Mouse (Mus musculus): ENCODE measurements around the gene Ildr1.

Ildr1 gene

DNA sequence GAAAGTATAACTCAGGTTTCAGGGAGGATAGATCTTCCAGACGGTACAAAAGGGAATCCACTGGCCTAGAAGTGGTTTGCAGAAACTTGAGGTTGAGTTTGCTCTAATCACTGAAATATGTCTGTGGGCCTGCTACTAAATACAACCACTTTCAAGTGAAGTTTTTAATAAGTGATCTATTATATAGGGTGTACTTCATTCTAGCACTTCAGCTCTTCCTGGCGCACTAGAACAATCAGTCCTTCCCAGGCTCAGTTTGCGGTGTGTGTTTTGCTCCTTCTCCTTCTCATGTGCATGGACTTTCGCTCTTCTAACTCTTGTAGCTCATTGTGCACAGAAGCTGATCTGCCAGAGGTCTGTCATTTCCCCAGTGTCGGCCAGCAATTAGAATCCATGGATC lies 79.2 kb downstream of the Ildr1 start:
- DNase-seq: no peak

GRCm38 (mm10) chr16:36775658-36776057 lies 81.9 kb downstream of the Ildr1 start:
- DNase-seq: no peak

Measured in kidney, postnatal 10 days (tissue).